Mouse (Mus musculus) ES-E14 (cell line): Measurements from ENCODE around the gene Serbp1. TPM values are rescaled to one million over a fixed set of nuclear protein-coding genes. Genes with fewer than 3 reads are reported as not detected.

ENCODE experiments used
- DNase-seq: peaks from one replicate; pipeline ENCODE4 v3.0.0-alpha.2; 2013; ENCODE audit warnings: low read depth, low spot score
- H3K27ac ChIP-seq: 2 replicates; pipeline ENCODE4 v1.5.1; 2012; ENCODE audit warnings: low read depth, mild to moderate bottlenecking, low read length, moderate library complexity, mixed read lengths; ENCODE audit not compliant: poor library complexity, insufficient read depth, severe bottlenecking
- H3K36me3 ChIP-seq: 2 replicates; pipeline ENCODE4 v1.6.1; 2012; ENCODE audit warnings: mild to moderate bottlenecking, low read length, moderate library complexity, mixed read lengths; ENCODE audit not compliant: control insufficient read depth, poor library complexity, insufficient read depth, severe bottlenecking
- H3K4me1 ChIP-seq, 2 experiments: fragments of 150-350 bp in 1 of 2; sonication (generic) in 1 of 2; 2 replicates each; pipeline ENCODE4 v1.6.1; 2012; ENCODE audit warnings: low read length in 2 of 2, mild to moderate bottlenecking in 1 of 2, mixed read lengths in 1 of 2; ENCODE audit not compliant: control insufficient read depth in 2 of 2, insufficient read depth in 2 of 2, poor library complexity in 1 of 2
- H3K4me3 ChIP-seq, 2 experiments: fragments of 150-350 bp in 1 of 2; sonication (generic) in 1 of 2; 2 replicates each; pipeline ENCODE4 v1.5.1; 2012; ENCODE audit warnings: low read length in 2 of 2, low read depth in 1 of 2, mild to moderate bottlenecking in 1 of 2, mixed read lengths in 1 of 2; ENCODE audit not compliant: insufficient read depth in 1 of 2, poor library complexity in 1 of 2, severe bottlenecking in 1 of 2
- H3K9ac ChIP-seq: 2 replicates; pipeline ENCODE4 v1.6.1; 2012; ENCODE audit warnings: low read depth, mild to moderate bottlenecking, low read length, mixed read lengths; ENCODE audit not compliant: poor library complexity, insufficient read depth, severe bottlenecking
- H3K9me3 ChIP-seq: fragments of 150-350 bp; sonication (generic); 2 replicates; pipeline ENCODE4 v1.6.1; 2012; ENCODE audit warnings: low read depth, mild to moderate bottlenecking, low read length; ENCODE audit not compliant: control insufficient read depth, insufficient read depth
- CHD2 ChIP-seq: IDR thresholded peaks from 2 replicates; pipeline ENCODE4 v1.6.1; 2014; ENCODE audit warnings: mild to moderate bottlenecking, low read depth, low read length, inconsistent platforms
- HCFC1 ChIP-seq: IDR thresholded peaks from 2 replicates; pipeline ENCODE4 v1.6.1; 2012; ENCODE audit warnings: low read length, inconsistent platforms, borderline replicate concordance; ENCODE audit not compliant: insufficient read depth
- MAFK ChIP-seq: IDR thresholded peaks from 2 replicates; pipeline ENCODE4 v1.6.1; 2014; ENCODE audit warnings: mild to moderate bottlenecking, low read depth, low read length, inconsistent platforms; ENCODE audit not compliant: insufficient read depth
- ZC3H11A ChIP-seq: IDR thresholded peaks from 2 replicates; pipeline ENCODE4 v1.6.1; 2012; ENCODE audit warnings: low read depth, mild to moderate bottlenecking, inconsistent platforms, low read length, borderline replicate concordance
- ZNF384 ChIP-seq: IDR thresholded peaks from 2 replicates; pipeline ENCODE4 v1.6.1; 2012; ENCODE audit warnings: low read depth, low read length, inconsistent platforms
- in situ Hi-C, 2 experiments: fragments of 600-800 bp; cut with MboI; formaldehyde crosslinking; loops; one replicate each; pipeline ENCODE4 v1.15.1; 2025; ENCODE audit warnings: low sequenced_read_pairs in 2 of 2, inconsistent platforms in 1 of 2; ENCODE audit not compliant: unreplicated experiment in 2 of 2
- total RNA-seq: library from RNA; depleted of rRNA; stranded (reverse); fragments of 300-350 nt; gene quantifications from 2 replicates; pipeline ENCODE4 v1.2.3, GENCODE M21; 2012

The Serbp1 gene
- total RNA-seq, 1 experiment = 1,032 TPM

DNA sequence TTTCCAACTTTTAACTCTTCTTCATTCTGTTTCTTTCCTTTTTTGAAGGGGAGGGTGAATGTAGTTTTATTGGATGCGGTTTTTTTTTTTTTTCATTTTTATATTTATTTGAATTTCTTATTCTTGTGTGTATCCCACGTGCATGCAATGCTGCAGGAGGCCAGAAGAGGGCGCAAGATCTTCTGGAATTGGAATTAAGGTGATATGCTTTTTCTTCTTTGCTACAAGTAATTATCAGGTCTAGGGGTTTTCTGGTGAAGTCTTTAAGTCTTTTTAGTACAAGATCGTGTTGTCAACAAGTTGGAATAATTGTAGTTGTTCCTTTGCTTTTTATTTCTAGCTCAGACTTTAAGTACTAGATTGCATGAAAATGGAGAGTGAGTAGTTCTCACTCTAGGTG is 39.9 kb upstream of the Serbp1 start:
- Histone ChIP-seq H3K27ac (no peak overlapping the region), H3K9me3 (no peaks in the 10 kb centered on the region), H3K9ac (no peak overlapping the region), H3K36me3 (no peaks in the 10 kb centered on the region), H3K4me1 (peaks cover 0 to 6% of the 10 kb centered on the region in 2 experiments; a peak in 1 of 4 replicates), H3K4me3 (no peak overlapping the region)
- peak; percentile 48; the same call in 1 of the 2 replicates for TF ChIP-seq ZC3H11A
- no peak for TF ChIP-seq CHD2
- DNase-seq = peak; percentile 45
- in situ Hi-C loops = no loop called here

DNA sequence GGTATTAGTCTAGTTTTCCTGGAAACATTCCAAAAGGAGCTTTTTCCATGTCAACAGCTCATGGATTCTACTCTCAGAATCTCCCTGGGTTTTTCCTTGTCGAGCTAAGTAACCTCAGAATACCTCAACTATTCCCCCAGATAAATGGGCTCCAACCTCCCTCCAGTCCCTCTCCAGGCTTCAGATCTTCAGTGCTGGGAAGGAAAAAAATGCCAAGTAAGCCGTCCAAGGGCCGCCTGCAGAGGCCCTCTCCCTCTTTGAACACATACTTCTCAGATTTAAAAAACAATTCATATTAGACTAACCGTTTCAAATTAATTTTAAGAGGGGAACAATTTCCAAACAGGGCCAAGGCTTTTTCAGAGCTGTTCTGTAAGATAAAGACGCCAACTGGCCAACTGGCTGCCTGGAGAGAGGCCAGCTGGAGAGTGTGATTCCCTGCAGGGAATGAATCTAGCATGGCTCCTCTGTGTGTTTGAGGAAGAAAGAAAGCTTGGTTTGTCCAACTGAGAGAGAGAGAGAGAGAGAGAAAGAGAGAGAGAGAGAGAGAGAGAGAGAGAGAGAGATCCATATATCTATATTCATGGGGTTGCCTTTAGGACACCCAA is 37.2 kb upstream of the Serbp1 start:
- TF ChIP-seq ZC3H11A (no peak), ZNF384 (no peak), MAFK (no peak), HCFC1 (no peak), CHD2 (no peak)
- peaks cover 0 to 4% of the 10 kb centered on the region in 2 experiments; a peak in 1 of 4 replicates for H3K4me1 ChIP-seq
- no peak overlapping the region for H3K4me3 ChIP-seq
- no peaks in the 10 kb centered on the region for H3K9me3 ChIP-seq
- in situ Hi-C loops = no loop called here
- no peak for DNase-seq
- H3K27ac ChIP-seq = no peak overlapping the region
- no peak overlapping the region for H3K9ac ChIP-seq
- H3K36me3 ChIP-seq = no peaks in the 10 kb centered on the region

DNA sequence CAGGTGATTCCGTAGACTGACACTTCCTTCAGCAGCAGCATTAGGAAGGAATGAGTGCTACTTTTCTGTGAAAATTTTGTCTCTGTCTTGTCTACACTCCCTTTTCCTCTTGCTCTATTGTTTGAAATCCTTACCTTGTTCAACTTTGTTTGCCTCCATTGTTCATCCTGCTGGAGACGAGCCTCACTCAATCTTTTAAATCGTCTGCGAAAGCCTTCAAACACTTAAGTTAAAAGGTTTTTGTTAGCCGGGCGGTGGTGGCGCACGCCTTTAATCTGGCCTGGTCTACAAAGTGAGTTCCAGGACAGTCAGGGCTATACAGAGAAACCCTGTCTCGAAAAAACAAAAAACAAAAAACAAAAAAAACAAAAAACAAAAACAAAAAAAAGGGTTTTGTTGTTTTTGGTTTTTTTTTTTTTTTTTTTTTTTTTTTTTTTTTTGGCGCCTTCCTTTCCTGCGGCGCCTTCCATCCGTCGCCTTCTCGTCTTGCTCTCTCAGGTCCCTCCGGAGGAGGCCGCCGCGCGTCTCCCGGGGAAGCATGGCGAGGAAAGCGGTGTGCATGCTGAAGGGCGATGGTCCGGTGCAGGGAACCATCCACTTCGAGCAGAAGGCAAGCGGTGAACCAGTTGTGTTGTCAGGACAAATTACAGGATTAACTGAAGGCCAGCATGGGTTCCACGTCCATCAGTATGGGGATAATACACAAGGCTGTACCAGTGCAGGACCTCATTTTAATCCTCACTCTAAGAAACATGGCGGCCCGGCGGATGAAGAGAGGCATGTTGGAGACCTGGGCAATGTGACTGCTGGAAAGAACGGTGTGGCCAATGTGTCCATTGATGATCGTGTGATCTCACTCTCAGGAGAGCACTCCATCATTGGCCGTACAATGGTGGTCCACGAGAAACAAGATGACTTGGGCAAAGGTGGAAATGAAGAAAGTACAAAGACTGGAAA is 32.6 kb upstream of the Serbp1 start:
- TF ChIP-seq ZNF384 = peak; percentile 96
- no peak for TF ChIP-seq ZC3H11A
- peak overlapping the region; percentile 55 to 62 for H3K4me3 ChIP-seq
- peaks cover 0 to 4% of the 10 kb centered on the region in 2 experiments; a peak in 2 of 4 replicates for H3K4me1 ChIP-seq
- DNase-seq = no peak
- H3K9me3 ChIP-seq = no peaks in the 10 kb centered on the region
- peak overlapping the region; percentile 75 for H3K27ac ChIP-seq
- H3K36me3 ChIP-seq = no peaks in the 10 kb centered on the region
- peak overlapping the region; percentile 86 for H3K9ac ChIP-seq
- in situ Hi-C loops = no loop called here

- H3K9ac ChIP-seq = no peak overlapping the region
- DNase-seq = no peak
- in situ Hi-C loops = no loop called here
- H3K27ac ChIP-seq = no peak overlapping the region
- H3K9me3 ChIP-seq = no peaks in the 10 kb centered on the region
- TF ChIP-seq MAFK = no peak
- no peak for TF ChIP-seq HCFC1
- no peak for TF ChIP-seq ZNF384
- TF ChIP-seq CHD2 = no peak
- TF ChIP-seq ZC3H11A = no peak
- no peak overlapping the region for H3K4me3 ChIP-seq
- H3K4me1 ChIP-seq = peaks cover 2% of the 10 kb centered on the region in 2 experiments; a peak in 3 of 4 replicates
- no peaks in the 10 kb centered on the region for H3K36me3 ChIP-seq
Observed at GRCm38 (mm10) chr6:67212362-67212761, 25.6 kb upstream of the Serbp1 start.
